Mouse (Mus musculus): ENCODE results near the gene Il6ra. TPM values are rescaled to one million over a fixed set of nuclear protein-coding genes. Genes with fewer than 3 reads are reported as not detected.

Gene Il6ra
- polyA plus RNA-seq, 1 experiment from 2014 or later: 11.8 TPM

DNA sequence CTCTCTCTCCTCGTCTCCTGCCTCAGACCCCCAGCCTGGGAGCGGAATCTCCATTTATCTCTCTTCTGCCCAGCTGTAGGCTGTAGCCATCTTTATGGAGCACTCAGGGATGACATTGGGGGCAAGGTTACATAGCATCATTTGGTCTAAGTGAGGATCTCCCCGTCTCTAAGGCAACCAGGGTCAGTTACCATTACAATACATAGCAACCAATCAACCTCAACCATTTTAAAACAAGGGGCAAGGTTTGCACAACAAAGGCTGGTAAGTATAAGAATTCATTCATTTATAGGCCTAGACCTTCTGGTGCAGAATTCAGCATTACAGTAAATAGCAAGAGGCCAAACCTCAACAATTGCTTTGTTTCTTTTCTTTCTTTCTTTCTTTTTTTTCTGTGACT is 86.7 kb downstream of the Il6ra start:
- no peaks in the 10 kb centered on the region for H3K9me3 ChIP-seq (ENCODE audit: low read length)
- no peak overlapping the region for H3K9ac ChIP-seq (replicated peaks)
- ATAC-seq (no peak), DNase-seq (no peak)
- no peak overlapping the region for H3K4me3 ChIP-seq (ENCODE audit: low read depth, low read length)
- 72% methylated on average over 3 of the region's 3 CpGs for WGBS (ENCODE audit: insufficient replicate concordance)
- no peaks in the 10 kb centered on the region for H3K4me1 ChIP-seq (ENCODE audit: insufficient read depth)
- no peak overlapping the region for H3K4me2 ChIP-seq (ENCODE audit: low read depth, low read length)
- no peak overlapping the region for H3K27ac ChIP-seq (ENCODE audit: low read depth)
- no peak for TF ChIP-seq CTCF (IDR thresholded peaks at IDR 0.05; ENCODE audit: low read depth)
- no peak for TF ChIP-seq EP300 (IDR thresholded peaks at IDR 0.05; ENCODE audit: low read depth)
- peaks cover 33% of the 10 kb centered on the region for H3K27me3 ChIP-seq (ENCODE audit: insufficient read depth, low read length)
- H3K36me3 ChIP-seq (replicated peaks; ENCODE audit: insufficient read depth, low read length): no peaks in the 10 kb centered on the region

DNA sequence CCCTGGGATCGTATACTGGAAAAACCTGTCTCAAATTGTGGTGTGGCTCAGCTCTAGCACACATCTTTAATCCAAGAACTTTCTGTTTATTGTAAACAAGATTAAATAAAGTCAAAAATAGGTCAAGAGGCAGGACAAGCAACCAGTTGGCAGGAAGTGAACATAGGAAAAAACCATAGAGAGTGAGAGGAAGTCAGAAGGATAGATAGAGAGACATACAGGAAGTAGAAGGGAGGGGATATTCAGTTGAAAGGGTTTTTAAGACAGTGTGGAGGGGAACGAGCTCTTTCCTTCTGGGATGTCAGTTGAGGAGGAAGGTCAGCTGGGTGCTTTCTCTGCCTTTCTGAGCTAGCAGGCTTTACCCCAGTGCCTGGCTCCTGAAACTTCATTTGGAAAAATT is 89.4 kb downstream of the Il6ra start:
- ATAC-seq: no peak
- Histone ChIP-seq H3K4me2 (ENCODE audit: low read depth, low read length) (no peak overlapping the region), H3K4me1 (ENCODE audit: insufficient read depth) (no peaks in the 10 kb centered on the region), H3K9ac (replicated peaks) (no peak overlapping the region), H3K27me3 (ENCODE audit: insufficient read depth, low read length) (peaks cover 9% of the 10 kb centered on the region; the same call in 1 of the 2 replicates), H3K9me3 (ENCODE audit: low read length) (no peaks in the 10 kb centered on the region), H3K4me3 (ENCODE audit: low read depth, low read length) (no peak overlapping the region), H3K27ac (ENCODE audit: low read depth) (no peak overlapping the region), H3K36me3 (replicated peaks; ENCODE audit: insufficient read depth, low read length) (no peaks in the 10 kb centered on the region)
- no peak for DNase-seq
- TF ChIP-seq CTCF (IDR thresholded peaks at IDR 0.05; ENCODE audit: low read depth): no peak
- 46% methylated on average over 2 of the region's 2 CpGs for WGBS (ENCODE audit: insufficient replicate concordance)

DNA sequence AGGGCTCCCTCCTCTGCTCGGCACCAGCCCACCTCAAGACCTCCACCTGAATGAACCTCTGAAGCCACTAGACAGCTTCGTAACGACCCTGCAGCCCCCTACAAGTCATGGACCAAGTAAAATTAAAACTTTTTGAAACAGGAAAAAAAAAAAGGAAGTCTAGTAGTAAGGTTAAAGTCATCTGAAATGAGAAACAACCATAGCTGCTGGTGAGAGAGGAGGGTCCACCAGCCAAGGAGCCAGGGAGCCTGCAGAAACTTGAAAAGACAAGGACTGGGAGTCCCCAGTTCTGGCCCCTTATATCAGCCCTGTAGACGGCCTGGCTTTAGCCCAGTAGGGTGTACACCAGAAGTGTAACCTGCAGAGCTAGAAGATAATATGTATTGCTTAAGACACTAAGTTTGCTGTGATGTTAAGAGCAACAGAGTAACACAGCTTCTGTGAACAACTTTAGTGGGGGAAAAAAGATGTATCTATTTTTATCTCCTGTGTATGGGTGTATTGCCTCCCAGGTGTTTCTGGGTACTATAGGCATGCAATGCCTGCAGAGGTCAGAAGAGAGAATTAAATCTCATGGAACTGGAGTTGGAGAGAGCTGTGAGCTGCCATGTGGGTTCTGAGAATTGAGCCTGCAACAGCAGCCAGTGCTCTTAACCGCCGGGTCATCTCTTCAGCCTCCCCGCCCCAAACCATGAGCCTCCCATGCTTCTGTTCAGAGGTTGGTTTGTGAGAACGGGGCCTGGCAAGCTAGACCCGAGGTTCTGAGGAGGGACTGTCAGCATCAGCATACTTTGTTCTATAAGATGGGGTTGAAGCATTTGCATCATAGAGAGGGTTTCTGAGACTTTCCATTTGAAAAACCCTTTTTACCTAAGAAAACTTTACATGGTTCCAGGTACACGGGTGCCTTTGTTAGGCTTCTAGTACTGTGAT is 91.2 kb downstream of the Il6ra start:
- Histone ChIP-seq H3K4me2 (ENCODE audit: low read depth, low read length) (no peak overlapping the region), H3K27me3 (ENCODE audit: insufficient read depth, low read length) (0 out of 2 replicates have a peak, but pooled peaks cover 3% of the 10 kb centered on the region), H3K4me1 (ENCODE audit: insufficient read depth) (no peaks in the 10 kb centered on the region), H3K36me3 (replicated peaks; ENCODE audit: insufficient read depth, low read length) (no peaks in the 10 kb centered on the region), H3K9ac (replicated peaks) (no peak overlapping the region), H3K4me3 (ENCODE audit: low read depth, low read length) (no peak overlapping the region), H3K27ac (ENCODE audit: low read depth) (no peak overlapping the region), H3K9me3 (ENCODE audit: low read length) (no peaks in the 10 kb centered on the region)
- ATAC-seq: no peak
- no peak for DNase-seq
- no peak for TF ChIP-seq CTCF (IDR thresholded peaks at IDR 0.05; ENCODE audit: low read depth)
- no peak for TF ChIP-seq EP300 (IDR thresholded peaks at IDR 0.05; ENCODE audit: low read depth)
- 50% methylated on average over 10 of the region's 10 CpGs for WGBS (ENCODE audit: insufficient replicate concordance)

DNA sequence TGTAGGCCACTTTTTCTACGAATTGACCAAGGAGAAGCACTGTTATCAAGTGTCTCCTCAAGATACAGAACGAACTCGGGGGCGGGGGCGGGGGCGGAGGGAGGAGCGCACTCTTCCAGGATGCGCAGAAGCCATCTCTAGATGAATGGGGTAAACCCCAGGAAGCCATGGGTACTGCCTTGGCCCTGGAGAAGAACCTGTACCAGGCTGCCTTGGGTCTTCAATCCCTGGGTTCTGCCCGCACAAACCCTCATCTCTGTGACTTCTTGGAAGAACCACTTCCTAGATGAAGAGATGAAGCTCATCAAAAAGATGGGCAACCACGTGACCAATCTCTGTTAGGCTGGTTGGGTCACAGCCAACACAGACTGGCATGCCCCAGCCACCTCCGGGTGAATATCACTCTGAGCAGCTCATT is 91.9 kb downstream of the Il6ra start:
- TF ChIP-seq EP300 (IDR thresholded peaks at IDR 0.05; ENCODE audit: low read depth) (no peak), CTCF (IDR thresholded peaks at IDR 0.05; ENCODE audit: low read depth) (no peak)
- H3K4me1 ChIP-seq (ENCODE audit: insufficient read depth): no peaks in the 10 kb centered on the region
- H3K9me3 ChIP-seq (ENCODE audit: low read length): no peaks in the 10 kb centered on the region
- WGBS (ENCODE audit: insufficient replicate concordance): 68% methylated on average over 11 of the region's 11 CpGs
- DNase-seq (no peak), ATAC-seq (no peak)
- no peak overlapping the region for H3K27ac ChIP-seq (ENCODE audit: low read depth)
- no peak overlapping the region for H3K4me2 ChIP-seq (ENCODE audit: low read depth, low read length)
- H3K9ac ChIP-seq (replicated peaks): no peak overlapping the region
- H3K27me3 ChIP-seq (ENCODE audit: insufficient read depth, low read length): 0 out of 2 replicates have a peak, but pooled peaks cover 3% of the 10 kb centered on the region
- no peaks in the 10 kb centered on the region for H3K36me3 ChIP-seq (replicated peaks; ENCODE audit: insufficient read depth, low read length)
- no peak overlapping the region for H3K4me3 ChIP-seq (ENCODE audit: low read depth, low read length)

DNA sequence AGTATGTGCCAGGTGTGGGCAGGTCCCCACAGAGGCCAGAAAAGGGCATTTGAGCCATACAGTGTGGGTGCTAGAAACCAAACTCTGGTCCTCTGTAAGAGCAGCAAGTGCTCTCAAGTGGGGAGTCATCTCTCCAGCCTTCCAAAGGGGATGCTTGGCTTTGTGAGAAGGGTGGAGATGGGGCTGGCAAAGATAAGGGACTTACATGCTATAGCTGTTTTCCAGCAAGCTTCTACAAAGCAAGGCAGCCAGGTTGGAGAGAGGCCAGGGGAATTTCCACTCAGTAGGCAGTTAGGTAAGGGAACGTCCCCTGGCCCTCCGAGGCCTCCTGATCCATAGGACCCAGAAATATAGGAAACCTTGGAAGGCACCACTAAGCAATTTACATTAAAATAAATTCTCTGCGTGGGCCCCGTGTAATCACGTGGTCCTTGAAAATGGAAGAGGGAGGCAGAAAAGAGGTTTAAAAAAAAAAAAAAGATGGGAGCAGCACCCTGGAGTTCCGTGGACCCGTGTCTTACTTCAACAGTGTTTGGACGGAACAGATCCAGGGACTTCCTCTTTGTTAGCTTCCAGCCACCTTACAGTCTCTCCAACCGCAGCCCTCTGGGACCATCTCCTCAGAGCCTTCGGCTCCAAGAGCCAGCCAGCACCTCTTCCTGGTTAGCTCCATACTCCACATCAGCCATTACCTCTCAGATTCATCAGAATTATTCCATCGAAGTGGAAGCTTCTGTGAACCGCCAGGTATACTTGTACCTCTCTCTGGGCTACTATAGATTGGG is 92.5 kb downstream of the Il6ra start:
- H3K27ac ChIP-seq (ENCODE audit: low read depth): no peak overlapping the region; the same call in 1 of the 2 replicates
- DNase-seq: no peak
- no peaks in the 10 kb centered on the region for H3K36me3 ChIP-seq (replicated peaks; ENCODE audit: insufficient read depth, low read length)
- H3K9me3 ChIP-seq (ENCODE audit: low read length): no peaks in the 10 kb centered on the region
- WGBS (ENCODE audit: insufficient replicate concordance): 67% methylated on average over 12 of the region's 12 CpGs
- 0 out of 2 replicates have a peak, but pooled peaks cover 3% of the 10 kb centered on the region for H3K27me3 ChIP-seq (ENCODE audit: insufficient read depth, low read length)
- no peak overlapping the region for H3K4me3 ChIP-seq (ENCODE audit: low read depth, low read length)
- H3K9ac ChIP-seq (replicated peaks): no peak overlapping the region
- no peak for ATAC-seq
- H3K4me1 ChIP-seq (ENCODE audit: insufficient read depth): no peaks in the 10 kb centered on the region
- no peak overlapping the region for H3K4me2 ChIP-seq (ENCODE audit: low read depth, low read length)
- TF ChIP-seq EP300 (IDR thresholded peaks at IDR 0.05; ENCODE audit: low read depth) (no peak), CTCF (IDR thresholded peaks at IDR 0.05; ENCODE audit: low read depth) (no peak)

DNA sequence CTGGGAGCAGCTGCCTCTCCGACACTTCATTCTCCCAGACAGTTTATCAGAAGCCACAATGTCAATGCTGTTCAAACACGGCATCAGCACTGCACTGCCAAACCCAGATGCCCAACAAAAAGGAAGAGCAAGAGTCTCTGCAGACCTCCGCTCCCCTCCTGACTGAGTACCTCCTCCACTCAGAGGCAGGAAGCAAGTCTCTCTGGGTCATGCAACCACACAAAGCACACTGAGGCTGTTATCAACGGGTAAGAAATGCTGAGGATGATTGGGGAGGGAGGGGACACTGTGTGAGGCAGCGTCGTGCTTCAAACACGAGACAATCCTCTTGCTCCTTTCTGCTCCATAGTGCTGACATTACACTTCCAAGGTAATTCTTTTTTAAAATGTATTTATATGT is 93.1 kb downstream of the Il6ra start:
- H3K27ac ChIP-seq (ENCODE audit: low read depth): no peak overlapping the region; the same call in 1 of the 2 replicates
- 18% methylated on average over 7 of the region's 7 CpGs for WGBS (ENCODE audit: insufficient replicate concordance)
- 0 out of 2 replicates have a peak, but pooled peaks cover 3% of the 10 kb centered on the region for H3K27me3 ChIP-seq (ENCODE audit: insufficient read depth, low read length)
- ATAC-seq: no peak
- no peaks in the 10 kb centered on the region for H3K4me1 ChIP-seq (ENCODE audit: insufficient read depth)
- H3K4me2 ChIP-seq (ENCODE audit: low read depth, low read length): no peak overlapping the region
- no peak overlapping the region for H3K4me3 ChIP-seq (ENCODE audit: low read depth, low read length)
- no peaks in the 10 kb centered on the region for H3K9me3 ChIP-seq (ENCODE audit: low read length)
- no peak for TF ChIP-seq CTCF (IDR thresholded peaks at IDR 0.05; ENCODE audit: low read depth)
- TF ChIP-seq EP300 (IDR thresholded peaks at IDR 0.05; ENCODE audit: low read depth): no peak
- H3K36me3 ChIP-seq (replicated peaks; ENCODE audit: insufficient read depth, low read length): no peaks in the 10 kb centered on the region
- H3K9ac ChIP-seq (replicated peaks): no peak overlapping the region
- DNase-seq: no peak
